Mouse (Mus musculus): ENCODE data around the gene Stap2.

Stap2 gene

DNA sequence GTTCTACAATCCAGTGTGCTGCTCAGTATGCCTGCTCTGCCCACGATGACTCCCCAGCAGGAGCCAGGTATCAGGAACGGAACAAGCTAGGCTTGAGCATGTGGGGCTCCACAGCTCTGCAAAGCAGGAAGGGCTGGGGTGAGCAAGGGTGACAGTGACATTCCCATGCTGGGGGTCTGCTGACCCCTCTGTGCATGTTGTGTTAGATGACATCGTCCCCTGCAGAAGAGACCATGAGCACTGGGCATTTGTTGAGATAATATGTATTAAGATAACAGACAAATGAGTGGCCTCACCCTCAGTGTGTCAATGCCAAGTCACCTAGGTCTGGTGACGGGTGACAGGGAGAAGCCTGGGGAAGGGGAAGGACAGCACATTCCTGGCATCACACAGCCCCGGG lies 19.5 kb upstream of the Stap2 start:
- DNase-seq (ENCODE audit: low spot score in 2 of 2) = peak in 1 of 2 experiments; percentile 1

DNA sequence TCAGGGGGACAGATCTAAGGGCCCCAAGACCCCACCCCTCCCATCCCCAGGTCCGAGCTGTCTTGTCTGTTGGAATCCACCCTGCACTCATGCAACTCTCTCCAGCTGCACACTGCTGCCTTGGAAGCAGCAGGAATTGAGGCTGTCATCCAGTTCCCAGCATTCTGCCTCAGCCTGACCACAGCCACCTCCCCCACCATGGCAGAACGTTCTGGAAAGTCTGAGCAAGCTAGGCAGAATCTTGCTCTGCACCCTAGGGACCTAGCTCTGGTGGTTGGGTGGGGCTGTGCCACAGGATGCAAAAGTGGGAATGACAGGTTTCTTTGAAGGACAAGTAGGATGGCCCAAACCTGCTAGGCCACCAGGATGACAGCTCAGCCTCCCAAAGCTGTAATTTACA lies 19.1 kb upstream of the Stap2 start:
- peak in 1 of 2 experiments; percentile 1 for DNase-seq (ENCODE audit: low spot score in 2 of 2)

DNA sequence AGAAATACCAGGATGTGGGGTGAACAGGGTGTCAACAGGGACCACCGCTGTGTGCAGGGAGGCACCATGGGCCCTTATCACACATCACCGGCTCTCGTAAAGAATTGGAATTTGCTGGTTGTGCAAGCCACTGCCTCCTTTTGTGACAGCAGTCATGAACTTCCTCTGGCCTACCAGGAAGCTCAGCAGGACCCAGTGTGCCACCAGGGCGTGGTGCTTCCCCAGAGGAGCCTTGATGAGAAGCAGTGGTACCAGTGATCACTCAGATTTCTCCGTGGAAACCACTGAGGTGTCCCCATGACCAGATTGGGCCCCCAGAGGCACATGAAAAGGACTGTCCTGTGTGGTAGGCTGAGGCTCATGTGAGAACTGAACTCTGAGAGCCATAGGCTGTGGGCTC lies 18.0 kb upstream of the Stap2 start:
- peak in 1 of 2 experiments; percentile 2 for DNase-seq (ENCODE audit: low spot score in 2 of 2)

DNA sequence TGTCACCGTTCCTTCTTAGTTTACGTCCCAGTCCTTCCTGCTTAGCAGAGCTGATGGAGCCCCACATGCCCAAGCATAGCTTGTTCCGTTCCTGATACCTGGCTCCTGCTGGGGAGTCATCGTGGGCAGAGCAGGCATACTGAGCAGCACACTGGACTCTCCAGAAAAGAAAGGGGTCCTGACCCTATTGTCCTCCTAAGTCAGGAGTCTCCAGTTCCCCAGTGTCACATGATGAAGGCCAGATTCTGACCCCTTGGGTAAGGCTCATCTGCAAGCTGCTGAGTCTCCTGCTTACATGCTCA lies 17.6 kb upstream of the Stap2 start:
- no peak for DNase-seq (ENCODE audit: low spot score in 2 of 2)

DNA sequence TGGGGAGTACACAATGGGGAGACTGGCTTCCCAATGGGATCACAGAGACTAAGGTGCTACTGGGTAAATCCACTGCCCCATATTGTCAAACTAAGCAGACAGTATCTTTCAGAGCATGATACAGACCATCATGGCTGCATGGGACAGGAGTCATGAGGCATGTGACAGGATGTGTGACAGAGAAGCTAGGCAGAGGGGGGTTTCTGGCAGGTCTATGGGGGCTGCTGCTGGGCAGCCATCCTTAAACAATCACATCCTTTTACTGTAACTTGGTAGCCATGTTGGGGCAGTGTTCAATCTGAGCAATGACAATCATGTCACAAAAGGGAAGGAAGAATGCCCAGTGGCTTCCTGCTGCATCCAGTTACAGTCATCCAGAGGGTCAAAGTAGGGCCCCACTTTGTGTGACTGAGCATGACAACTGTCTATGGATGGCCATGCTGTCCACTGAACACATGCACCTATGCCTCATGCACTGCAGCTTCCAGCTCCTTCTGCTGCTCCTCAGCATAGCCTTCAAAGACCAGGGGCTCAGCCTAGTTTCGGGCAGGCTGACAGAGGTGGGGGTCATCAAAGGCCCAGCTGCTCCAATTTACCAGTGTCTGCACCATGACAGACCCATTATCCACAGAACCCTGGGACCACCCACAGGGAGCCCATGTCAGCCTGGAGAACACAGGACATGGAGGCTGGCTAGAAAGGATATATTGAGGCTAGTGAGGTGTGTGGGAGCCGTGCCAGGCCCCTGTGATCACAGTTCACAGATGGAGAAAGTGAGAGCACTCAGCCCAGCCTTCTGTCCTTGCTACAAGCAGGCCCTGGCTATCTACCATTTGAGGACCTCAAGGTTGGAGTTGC lies 17.0 kb upstream of the Stap2 start:
- no peak for DNase-seq (ENCODE audit: low spot score in 2 of 2)

DNA sequence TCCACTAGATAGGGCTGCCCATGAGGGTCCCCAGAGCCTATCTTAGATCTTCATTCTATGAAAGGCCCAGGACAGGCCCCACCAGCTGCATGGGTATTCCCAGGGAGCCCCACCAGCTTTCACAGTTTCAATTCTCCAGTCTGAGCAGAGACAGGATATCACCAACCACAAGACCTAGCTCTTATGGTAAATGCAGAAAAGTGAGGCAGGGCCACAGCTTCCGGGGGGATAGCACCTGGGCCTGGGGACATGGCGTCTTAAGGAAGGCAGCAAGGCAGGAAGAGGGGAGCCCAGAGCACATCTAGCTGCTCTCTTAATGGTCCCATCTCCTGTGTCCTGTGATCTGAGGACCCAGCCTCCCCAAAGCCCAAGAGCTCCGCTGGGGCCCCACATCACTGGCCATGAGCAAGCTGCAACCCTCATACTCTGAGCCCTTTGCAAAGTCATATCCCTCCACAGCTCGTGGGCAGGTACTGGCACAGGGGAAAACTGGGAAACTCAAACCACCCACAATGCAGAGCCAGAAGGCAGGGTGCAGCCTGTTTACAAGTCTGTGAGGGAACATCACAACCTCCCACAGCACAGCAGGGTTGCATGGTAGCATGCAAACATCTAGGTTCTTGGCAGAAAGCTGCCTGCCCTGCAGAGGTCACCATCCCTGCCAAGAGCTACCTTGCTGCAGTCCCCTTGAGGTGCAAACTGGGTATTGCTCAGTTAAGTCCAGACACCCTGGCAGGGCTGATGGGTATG lies 16.0 kb upstream of the Stap2 start:
- DNase-seq (ENCODE audit: low spot score in 2 of 2) = peak; percentile 76 to 82

DNA sequence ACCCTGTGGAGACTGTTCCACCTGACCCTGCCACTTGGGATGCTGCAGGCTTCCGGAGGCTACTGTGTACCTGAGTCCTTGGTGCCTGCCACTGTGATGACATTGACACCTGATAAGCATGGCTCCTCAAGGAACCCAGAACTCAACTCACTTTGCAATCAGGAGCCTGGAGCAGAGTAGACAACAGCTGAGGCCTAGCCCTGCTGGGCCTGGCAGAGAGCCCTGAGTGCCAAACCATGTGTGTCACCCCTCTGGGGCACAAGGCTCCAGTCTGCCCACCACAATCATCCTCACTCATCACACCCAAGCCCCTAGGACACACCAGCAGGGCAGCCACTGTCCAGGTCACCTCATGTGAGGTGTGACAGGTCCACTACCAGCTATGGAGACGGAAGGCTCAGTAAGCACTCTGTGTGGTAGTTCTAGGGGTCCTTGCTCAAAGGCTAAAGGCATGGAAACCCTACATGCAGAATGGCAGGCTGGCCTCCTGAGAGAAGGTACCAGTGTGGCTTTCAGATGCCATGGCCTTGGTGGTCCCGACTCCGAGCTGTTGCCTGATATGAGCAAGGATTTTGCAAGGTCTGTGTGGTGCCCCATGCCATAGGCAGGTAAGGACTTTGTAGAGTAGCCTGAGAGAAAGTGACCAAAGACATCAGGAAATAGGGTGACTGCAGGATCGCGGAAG lies 15.2 kb upstream of the Stap2 start:
- no peak for DNase-seq (ENCODE audit: low spot score in 2 of 2)

DNA sequence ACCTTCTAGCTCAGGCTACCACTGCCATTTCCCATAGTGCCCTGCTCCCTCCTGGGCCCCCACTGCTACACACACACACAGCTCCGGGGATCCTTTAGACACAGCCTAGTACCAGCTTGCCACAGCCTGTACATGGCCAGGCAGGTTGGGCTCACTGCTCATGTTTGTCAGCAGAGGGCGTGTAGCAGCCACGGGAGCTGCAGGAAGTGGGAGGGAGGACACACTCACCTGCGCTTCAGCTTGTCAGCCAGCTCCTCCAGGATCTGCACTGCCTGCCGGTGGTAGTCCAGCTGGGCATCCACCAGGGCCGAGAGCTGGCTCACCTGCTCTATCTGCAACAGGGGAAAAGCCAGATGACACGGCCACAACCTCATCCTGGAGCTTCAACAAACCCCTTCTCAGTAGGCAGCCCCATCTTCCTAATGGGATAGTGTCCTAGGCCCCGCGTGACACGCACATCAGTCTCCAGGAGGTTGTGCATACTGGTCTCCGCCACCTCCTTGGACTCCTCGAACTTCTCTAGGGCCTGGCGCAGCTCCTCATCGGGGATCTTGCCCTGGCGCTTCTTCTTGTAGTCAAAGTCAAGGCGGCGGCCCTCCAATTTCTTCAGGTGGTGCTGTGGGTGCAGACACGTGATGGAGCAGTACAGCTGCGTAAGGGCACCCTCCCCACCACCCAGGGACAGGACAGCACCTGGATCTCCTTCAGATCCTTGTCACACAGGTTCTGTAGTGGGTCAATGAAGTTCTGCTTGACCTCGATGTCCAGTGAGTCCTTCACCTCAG lies 13.2 kb upstream of the Stap2 start:
- peak; percentile 68 to 71 for DNase-seq (ENCODE audit: low spot score in 2 of 2)

DNA sequence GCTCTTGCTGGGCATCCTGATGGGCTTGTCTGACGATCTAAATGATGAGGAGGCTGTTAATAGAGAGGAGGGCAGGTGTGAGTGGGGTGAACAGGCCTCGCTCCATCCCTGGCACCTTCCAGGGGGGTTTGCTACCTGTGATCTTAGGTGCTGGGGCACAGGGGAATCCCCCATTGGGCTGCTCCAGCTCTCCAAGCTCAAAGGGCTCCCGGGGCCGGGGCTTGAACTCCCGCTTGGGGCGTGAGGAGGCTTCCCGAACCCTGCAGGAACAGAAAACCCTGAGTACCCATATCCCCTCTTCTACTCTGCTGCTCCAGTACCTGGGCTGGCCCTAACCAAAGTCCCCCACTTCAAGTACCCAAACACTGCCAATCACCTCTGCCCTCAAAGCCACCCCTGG lies 12.5 kb upstream of the Stap2 start:
- no peak for DNase-seq (ENCODE audit: low spot score in 2 of 2)

DNA sequence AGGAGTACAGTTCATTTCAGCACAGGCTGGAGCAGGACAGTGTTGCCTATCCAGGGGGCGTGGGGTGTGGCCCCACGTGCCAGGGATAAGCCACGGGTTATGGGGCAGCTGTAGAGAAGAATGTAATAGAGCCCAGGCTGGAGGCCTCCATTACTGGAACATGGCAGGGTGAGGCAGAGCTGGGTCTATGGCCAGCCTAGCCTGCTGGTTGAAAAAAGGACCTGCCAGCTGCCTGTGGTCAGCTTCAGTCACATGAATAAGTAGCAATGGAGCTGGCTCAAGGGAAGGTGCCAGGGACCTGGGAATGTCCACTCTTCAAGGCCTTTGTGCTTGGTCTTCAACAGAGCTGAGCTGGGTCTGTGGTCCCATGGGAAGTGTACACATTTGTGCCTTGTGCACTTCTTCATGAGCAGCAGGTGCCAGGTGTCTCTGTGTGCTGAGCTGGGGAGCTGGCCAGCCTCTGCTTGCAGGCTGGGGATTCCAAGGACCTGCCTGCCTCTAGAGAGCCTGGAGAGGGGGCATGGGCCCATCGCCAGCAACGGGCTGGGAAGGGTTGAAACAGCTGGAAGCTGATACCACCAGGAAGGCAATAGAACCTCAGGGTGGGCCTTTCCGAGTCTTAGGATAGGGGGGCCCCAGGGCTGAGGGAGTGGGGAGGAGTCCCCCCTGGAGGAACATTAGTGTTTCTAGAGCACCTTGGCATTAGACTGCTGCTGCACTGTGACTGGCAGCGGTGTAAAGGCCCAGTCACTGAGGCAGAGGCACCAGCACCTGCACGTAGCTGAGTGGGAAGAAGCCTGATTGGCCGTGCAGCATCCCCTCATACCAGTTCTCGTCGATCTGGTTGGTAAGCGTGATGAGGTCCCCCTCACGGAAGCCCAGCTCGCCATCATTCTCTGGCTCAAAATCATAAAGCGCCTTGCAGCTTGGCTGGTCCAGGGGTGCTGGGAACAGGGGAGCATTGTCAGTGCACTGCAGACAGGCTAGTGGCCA lies 11.7 kb upstream of the Stap2 start:
- DNase-seq (ENCODE audit: low spot score in 2 of 2) = no peak

DNA sequence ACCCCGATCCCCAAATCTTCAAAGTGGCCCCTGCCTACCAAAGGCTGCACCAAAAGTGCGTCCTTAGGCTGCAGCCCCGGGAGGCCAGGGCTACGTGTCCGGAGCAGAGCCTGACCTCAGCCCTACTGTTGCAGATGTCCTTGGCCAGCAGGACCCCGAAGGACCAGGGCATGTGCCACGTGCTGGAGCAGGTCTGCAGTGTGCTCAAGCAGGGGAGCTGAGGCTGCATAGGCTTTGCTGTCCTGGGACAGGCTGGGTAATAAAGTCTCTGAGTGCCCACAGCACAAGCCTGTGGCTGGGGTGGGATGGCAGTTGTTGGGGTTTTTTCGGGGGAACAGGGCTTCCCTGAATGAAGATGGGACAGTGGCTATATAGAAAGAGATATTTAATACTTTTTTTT lies 11.0 kb upstream of the Stap2 start:
- DNase-seq (ENCODE audit: low spot score in 2 of 2) = no peak

DNA sequence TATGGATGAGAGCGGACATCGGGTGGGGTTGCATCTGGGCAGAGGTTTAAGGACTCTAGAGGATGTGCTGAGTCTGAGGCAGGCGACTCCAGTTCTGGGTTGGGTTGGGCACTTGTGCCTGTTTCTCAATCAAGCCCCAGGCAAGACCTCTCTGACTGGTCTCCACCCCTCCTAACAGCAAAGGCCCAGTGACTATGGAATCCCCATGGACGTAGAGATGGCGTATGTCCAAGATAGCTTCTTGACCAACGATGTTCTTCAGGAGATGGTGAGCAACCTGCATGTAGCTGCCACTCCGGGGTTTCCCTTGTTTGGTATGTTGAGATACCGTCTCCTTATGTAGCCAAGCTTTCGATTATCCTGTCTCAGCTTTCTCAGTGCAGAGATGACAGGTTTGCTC lies 9.9 kb upstream of the Stap2 start:
- no peak for DNase-seq (ENCODE audit: low spot score in 2 of 2)

DNA sequence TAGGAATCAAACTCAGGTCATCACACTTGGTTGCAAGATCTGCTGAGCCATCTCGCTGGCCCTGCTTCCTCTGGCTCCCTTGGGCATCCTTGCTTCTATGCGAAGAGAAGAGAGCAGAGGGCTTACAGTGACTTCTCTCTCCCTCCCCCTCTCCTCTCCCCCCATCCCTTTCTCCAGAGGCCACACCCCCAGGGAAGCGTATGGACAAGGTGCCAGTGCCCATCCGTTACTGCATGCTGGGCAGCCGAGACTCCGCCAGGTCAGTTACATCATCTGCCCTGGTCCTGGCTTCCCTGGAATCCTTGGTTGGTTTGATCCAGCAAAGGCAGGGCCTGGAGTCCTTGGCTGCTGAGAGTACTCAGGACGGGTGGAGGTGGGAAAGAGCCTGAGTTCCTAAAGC lies 6.1 kb upstream of the Stap2 start:
- no peak for DNase-seq (ENCODE audit: low spot score in 2 of 2)

DNA sequence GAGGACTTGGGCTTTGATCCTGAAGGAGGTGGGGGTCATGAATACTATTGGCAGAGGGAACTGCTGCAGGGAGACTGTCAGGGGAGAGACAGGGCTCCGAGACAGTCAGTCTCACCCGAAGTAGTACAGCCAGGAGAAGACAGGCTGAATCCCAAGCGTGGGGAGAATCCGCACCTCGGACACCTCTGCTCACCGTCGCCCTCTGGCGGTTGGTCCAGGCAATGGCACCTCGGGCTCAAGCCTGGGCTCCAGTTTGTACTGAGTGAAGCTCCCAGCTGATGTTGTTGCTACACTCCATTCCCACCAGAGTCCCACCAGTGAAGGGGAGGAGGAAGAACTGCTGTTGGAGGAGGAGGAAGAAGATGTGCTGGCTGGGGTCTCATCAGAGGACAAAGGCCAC lies 5.3 kb upstream of the Stap2 start:
- peak; percentile 70 to 82 for DNase-seq (ENCODE audit: low spot score in 2 of 2)

DNA sequence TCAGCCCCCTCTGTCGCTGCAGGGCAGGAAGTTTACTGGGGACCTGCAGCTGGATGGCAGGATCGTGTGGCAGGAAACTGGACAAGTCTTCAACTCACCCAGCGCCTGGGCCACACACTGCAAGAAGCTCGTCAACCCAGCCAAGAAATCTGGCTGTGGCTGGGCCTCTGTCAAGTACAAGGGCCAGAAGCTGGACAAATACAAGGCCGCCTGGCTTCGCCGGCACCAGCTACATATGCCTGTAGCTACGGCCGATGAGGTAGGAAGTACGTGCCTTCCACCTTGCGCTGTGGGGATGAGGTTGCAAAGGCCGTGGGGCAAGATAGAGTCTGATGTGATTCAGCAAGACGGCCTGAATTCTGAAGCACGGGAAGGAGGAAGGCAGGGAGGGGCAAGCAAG lies 4.9 kb upstream of the Stap2 start:
- DNase-seq (ENCODE audit: low spot score in 2 of 2) = no peak

DNA sequence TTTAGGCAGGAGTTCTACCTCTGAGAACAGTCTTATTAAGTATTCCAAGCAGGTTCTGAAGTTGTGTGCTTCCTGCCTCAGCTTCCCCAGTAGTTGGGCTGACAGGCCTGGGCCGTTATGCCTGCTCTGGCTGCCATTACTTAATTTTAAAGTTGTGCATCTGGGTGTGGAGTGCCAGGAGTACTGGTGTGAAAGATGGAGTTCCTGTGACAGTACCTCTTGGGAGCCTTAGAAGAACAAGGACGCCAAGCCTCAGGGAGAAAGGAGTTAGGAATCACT lies 4.5 kb upstream of the Stap2 start:
- no peak for DNase-seq (ENCODE audit: low spot score in 2 of 2)

DNA sequence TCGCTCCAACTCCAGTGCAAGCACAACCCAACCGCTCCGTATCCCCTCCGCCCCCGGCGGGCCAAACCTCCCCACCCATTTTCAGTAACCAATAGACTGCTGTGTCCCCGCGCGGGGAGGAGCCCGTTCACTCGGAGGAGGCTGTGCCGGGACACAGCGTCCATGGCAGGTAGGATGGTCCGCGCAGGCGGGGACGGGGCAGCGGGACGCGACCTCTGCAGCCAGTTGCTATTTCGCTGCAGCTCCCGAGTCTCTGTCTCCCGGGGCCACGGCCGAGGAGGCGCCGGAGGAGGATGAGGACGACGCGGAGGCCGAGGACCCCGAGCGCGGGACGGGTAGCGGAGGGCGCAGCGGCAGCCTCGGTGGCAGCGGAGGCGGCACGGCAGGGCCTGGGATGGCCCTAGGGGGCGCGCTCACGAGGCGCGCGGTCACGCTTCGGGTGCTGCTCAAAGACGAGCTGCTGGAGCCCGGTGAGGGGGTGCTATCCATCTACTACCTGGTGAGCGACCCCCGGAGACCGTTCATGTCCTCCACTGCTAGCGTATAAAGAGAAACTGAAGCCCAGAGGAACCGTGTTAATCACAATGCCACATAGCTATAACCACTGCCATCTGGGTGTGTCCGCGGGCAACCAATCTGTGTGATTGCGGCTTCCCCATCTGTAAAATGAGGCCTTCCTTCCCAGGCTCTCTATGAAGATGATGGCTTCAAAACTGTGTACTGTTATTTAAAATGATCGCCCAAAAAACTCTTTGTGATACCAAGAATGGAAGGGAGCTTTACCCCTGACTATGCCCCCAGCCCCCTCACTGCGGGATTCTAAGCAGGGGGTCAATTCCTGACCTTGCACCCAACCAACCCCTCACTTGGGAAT lies 3.9 kb upstream of the Stap2 start:
- DNase-seq (ENCODE audit: low spot score in 2 of 2) = peak; percentile 92 to 93

DNA sequence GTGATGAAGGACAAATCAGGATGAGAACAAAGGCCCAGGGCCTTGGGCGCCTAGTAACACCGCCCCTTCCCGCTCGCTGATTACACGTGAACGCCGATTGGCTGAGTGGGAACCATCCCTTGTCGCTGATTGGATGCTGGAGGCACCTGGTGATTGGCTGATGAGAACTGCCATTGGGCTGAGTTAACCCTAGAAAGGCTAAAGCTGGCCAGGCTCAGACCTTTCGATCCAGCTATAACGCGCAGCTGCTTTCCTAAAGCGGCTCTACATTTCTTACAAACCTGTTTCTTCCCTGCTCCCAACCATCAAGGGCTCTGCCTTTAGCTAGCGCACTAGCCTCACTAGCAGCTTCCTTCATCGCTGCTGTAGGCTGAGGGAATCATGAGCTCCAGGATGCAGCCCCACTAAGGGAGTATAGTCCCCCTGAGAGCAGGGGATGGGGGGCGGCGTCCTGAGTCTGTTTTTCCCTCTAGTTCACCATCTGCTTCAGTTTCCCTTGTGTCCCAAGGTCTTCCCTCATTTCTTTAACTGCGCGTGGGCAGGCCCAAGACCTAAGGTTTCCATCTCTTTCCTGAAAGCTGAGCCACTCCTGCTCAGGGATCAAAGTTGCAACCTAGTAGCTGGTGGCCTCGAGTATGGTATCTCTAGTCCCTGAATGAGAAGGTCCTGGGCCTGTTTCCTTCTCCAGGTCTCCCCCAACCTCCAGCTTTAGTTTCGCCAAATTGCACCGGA lies 3.1 kb upstream of the Stap2 start:
- DNase-seq (ENCODE audit: low spot score in 2 of 2) = peak; percentile 95
